Mouse (Mus musculus): Measurements from ENCODE around the gene Tmem59l. TPM values are rescaled to one million over a fixed set of nuclear protein-coding genes. Genes with fewer than 3 reads are reported as not detected.

Tmem59l gene
- polyA plus RNA-seq, 1 experiment from 2014 or later, result not detected

DNA sequence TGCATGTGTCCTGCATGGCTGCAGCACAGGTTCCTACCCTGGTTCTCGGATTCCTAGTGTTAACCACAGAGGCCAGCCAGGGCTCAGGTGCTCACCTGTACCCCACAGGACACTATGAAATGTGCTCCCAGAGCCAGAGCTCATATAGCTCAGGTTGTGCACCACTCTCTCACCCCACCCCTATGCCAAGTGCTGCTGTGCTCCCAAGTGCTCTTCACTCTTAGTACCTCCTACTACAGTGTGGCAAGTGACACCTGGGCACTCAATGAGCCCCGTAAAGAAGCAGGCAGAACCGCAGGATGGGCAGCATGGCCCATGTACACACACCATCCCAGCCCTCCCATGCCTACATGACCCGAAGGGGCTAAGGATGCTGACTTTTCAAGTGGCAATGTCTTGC is 18.4 kb downstream of the Tmem59l start:
- no peaks in the 10 kb centered on the region for H3K27me3 ChIP-seq (ENCODE audit: control insufficient read depth, insufficient read depth, low read depth, low read length)
- 81% methylated on average over 4 of the region's 4 CpGs for WGBS (ENCODE audit: insufficient replicate concordance)
- H3K9me3 ChIP-seq (replicated peaks; ENCODE audit: control insufficient read depth, low read length), result no peaks in the 10 kb centered on the region
- no peak overlapping the region for H3K4me3 ChIP-seq (ENCODE audit: low read depth, low read length)
- no peak overlapping the region for H3K27ac ChIP-seq (ENCODE audit: low read length)
- peaks cover 31% of the 10 kb centered on the region for H3K4me1 ChIP-seq (ENCODE audit: control insufficient read depth, low read depth, low read length)
- H3K4me2 ChIP-seq (ENCODE audit: low read depth, low read length), result no peak overlapping the region
- H3K36me3 ChIP-seq (ENCODE audit: control insufficient read depth, insufficient read depth), result no peaks in the 10 kb centered on the region
- no peak overlapping the region for H3K9ac ChIP-seq (ENCODE audit: low read depth, low read length)
- ATAC-seq (ENCODE audit: low read depth), result no peak

DNA sequence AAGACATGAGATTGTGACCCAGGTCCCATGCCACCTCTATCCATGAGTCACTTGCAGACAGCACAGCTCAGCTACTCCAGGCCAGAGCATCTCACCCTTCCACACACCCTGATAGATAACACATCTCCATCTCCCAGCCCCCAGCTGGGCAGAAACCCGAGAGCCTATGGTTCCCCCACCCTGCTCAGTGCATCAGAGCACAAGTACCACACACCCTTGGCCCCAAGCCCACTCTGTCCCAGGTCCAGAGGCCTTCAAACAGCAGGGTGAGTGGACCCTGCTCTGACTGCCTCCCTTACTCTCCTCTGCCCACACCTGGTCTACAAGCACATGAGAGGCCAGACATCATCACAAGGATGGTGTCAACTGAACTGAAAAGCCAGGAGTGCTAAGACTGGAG is 19.3 kb downstream of the Tmem59l start:
- Histone ChIP-seq H3K4me1 (ENCODE audit: control insufficient read depth, low read depth, low read length) (peaks cover 31% of the 10 kb centered on the region), H3K36me3 (ENCODE audit: control insufficient read depth, insufficient read depth) (no peaks in the 10 kb centered on the region), H3K4me3 (ENCODE audit: low read depth, low read length) (no peak overlapping the region), H3K27me3 (ENCODE audit: control insufficient read depth, insufficient read depth, low read depth, low read length) (no peaks in the 10 kb centered on the region), H3K4me2 (ENCODE audit: low read depth, low read length) (no peak overlapping the region), H3K9ac (ENCODE audit: low read depth, low read length) (no peak overlapping the region), H3K9me3 (replicated peaks; ENCODE audit: control insufficient read depth, low read length) (no peaks in the 10 kb centered on the region), H3K27ac (ENCODE audit: low read length) (no peak overlapping the region)
- no peak for ATAC-seq (ENCODE audit: low read depth)
- 27% methylated on average over 1 of the region's 1 CpGs for WGBS (ENCODE audit: insufficient replicate concordance)

DNA sequence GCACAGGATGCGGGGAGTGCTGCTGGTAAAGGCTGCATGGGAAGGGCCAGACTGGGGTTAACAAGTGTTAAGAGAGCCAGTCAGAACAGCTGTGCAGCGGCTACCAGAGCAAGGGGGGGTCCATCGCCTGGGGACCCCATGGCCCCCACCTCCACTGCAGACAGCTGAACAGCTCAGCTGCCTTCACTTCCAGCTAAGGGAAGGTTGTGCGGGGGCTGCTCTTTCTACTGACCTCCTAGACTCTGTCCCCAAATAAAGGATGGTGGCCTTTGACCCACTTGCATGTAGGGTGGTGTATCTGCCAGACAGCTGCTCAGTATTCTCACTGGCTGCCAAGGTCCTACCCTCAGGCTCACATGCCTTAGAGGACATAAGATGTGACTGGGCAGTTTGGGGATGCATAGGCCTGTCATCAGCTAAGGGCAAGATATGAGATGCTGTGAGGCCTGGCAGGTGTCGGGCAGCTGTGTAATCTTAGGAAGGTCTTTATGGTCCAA is 19.9 kb downstream of the Tmem59l start:
- H3K4me2 ChIP-seq (ENCODE audit: low read depth, low read length), result no peak overlapping the region
- H3K4me3 ChIP-seq (ENCODE audit: low read depth, low read length), result no peak overlapping the region
- no peaks in the 10 kb centered on the region for H3K27me3 ChIP-seq (ENCODE audit: control insufficient read depth, insufficient read depth, low read depth, low read length)
- ATAC-seq (ENCODE audit: low read depth), result peak; percentile 47
- peaks cover 31% of the 10 kb centered on the region for H3K4me1 ChIP-seq (ENCODE audit: control insufficient read depth, low read depth, low read length)
- H3K9me3 ChIP-seq (replicated peaks; ENCODE audit: control insufficient read depth, low read length), result no peaks in the 10 kb centered on the region
- no peak overlapping the region for H3K9ac ChIP-seq (ENCODE audit: low read depth, low read length)
- H3K36me3 ChIP-seq (ENCODE audit: control insufficient read depth, insufficient read depth), result no peaks in the 10 kb centered on the region
- no peak overlapping the region for H3K27ac ChIP-seq (ENCODE audit: low read length)
- WGBS (ENCODE audit: insufficient replicate concordance), result 71% methylated on average over 5 of the region's 5 CpGs

- no peaks in the 10 kb centered on the region for H3K9me3 ChIP-seq (replicated peaks; ENCODE audit: control insufficient read depth, low read length)
- no peak overlapping the region for H3K27ac ChIP-seq (ENCODE audit: low read length)
- peaks cover 31% of the 10 kb centered on the region for H3K4me1 ChIP-seq (ENCODE audit: control insufficient read depth, low read depth, low read length)
- no peak overlapping the region for H3K4me2 ChIP-seq (ENCODE audit: low read depth, low read length)
- H3K36me3 ChIP-seq (ENCODE audit: control insufficient read depth, insufficient read depth), result no peaks in the 10 kb centered on the region
- no peak for ATAC-seq (ENCODE audit: low read depth)
- 80% methylated on average over 11 of the region's 11 CpGs for WGBS (ENCODE audit: insufficient replicate concordance)
- no peak overlapping the region for H3K4me3 ChIP-seq (ENCODE audit: low read depth, low read length)
- no peaks in the 10 kb centered on the region for H3K27me3 ChIP-seq (ENCODE audit: control insufficient read depth, insufficient read depth, low read depth, low read length)
- no peak overlapping the region for H3K9ac ChIP-seq (ENCODE audit: low read depth, low read length)
These were observed 20.4 kb downstream of the Tmem59l start for GRCm38 (mm10) chr8:70466771-70467170.

DNA sequence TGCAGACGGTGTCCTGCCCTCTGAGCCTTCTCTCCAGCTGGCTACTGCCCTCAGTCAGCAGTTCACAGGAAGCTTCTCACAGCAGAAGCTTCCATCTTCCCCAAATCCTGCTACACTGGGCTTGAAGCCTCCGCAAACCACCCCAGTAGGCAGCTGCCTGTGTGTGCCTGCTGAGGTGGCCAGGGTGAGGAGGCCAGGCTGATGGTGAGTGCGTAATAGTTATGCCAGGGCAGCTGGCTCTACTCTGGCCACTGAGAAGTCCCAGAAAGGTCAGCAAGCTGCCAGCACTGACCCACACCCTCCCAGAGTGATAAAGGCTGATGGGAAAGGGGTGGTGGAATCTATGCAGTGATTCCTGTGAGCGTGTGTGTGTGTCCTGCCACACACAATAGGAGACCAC is 20.9 kb downstream of the Tmem59l start:
- ATAC-seq (ENCODE audit: low read depth), result no peak
- peaks cover 31% of the 10 kb centered on the region for H3K4me1 ChIP-seq (ENCODE audit: control insufficient read depth, low read depth, low read length)
- no peak overlapping the region for H3K4me3 ChIP-seq (ENCODE audit: low read depth, low read length)
- H3K36me3 ChIP-seq (ENCODE audit: control insufficient read depth, insufficient read depth), result no peaks in the 10 kb centered on the region
- H3K4me2 ChIP-seq (ENCODE audit: low read depth, low read length), result no peak overlapping the region
- no peaks in the 10 kb centered on the region for H3K27me3 ChIP-seq (ENCODE audit: control insufficient read depth, insufficient read depth, low read depth, low read length)
- 75% methylated on average over 4 of the region's 4 CpGs for WGBS (ENCODE audit: insufficient replicate concordance)
- H3K9ac ChIP-seq (ENCODE audit: low read depth, low read length), result no peak overlapping the region
- no peaks in the 10 kb centered on the region for H3K9me3 ChIP-seq (replicated peaks; ENCODE audit: control insufficient read depth, low read length)
- H3K27ac ChIP-seq (ENCODE audit: low read length), result no peak overlapping the region

DNA sequence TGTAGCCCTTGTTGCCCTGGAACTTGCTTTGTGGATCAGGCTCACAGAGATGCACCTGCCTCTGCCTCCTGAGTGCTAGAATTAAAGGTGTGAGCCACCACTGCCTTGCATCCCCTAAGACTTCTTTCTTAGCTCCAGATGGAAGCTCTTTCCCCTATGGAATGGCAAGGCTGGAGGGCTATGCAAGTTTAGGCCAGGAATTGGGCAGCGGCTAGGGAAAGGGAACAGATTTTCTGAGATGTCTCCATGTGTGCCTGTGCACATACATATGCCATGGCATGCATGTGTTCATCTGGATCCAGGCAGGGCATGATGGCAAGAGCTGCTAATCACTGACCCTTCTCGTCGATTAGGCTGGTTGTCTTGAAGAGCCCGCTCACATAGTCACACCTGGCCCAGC is 21.5 kb downstream of the Tmem59l start:
- Histone ChIP-seq H3K9me3 (replicated peaks; ENCODE audit: control insufficient read depth, low read length) (no peaks in the 10 kb centered on the region), H3K27me3 (ENCODE audit: control insufficient read depth, insufficient read depth, low read depth, low read length) (no peaks in the 10 kb centered on the region), H3K4me3 (ENCODE audit: low read depth, low read length) (no peak overlapping the region), H3K4me2 (ENCODE audit: low read depth, low read length) (no peak overlapping the region), H3K27ac (ENCODE audit: low read length) (no peak overlapping the region), H3K4me1 (ENCODE audit: control insufficient read depth, low read depth, low read length) (peaks cover 31% of the 10 kb centered on the region), H3K9ac (ENCODE audit: low read depth, low read length) (no peak overlapping the region), H3K36me3 (ENCODE audit: control insufficient read depth, insufficient read depth) (no peaks in the 10 kb centered on the region)
- ATAC-seq (ENCODE audit: low read depth), result no peak
- WGBS (ENCODE audit: insufficient replicate concordance), result 87% methylated on average over 4 of the region's 4 CpGs

GRCm38 (mm10) chr8:70464162-70464561 is 23.0 kb downstream of the Tmem59l start:
- H3K4me1 ChIP-seq (ENCODE audit: control insufficient read depth, low read depth, low read length), result peaks cover 22% of the 10 kb centered on the region
- H3K9me3 ChIP-seq (replicated peaks; ENCODE audit: control insufficient read depth, low read length), result 0 out of 2 replicates have a peak, but pooled peaks cover 2% of the 10 kb centered on the region
- H3K9ac ChIP-seq (ENCODE audit: low read depth, low read length), result no peak overlapping the region
- no peak for ATAC-seq (ENCODE audit: low read depth)
- no peak overlapping the region for H3K27ac ChIP-seq (ENCODE audit: low read length)
- no peaks in the 10 kb centered on the region for H3K36me3 ChIP-seq (ENCODE audit: control insufficient read depth, insufficient read depth)
- H3K27me3 ChIP-seq (ENCODE audit: control insufficient read depth, insufficient read depth, low read depth, low read length), result no peaks in the 10 kb centered on the region
- WGBS (ENCODE audit: insufficient replicate concordance), result 85% methylated on average over 6 of the region's 6 CpGs
- no peak overlapping the region for H3K4me3 ChIP-seq (ENCODE audit: low read depth, low read length)
- no peak overlapping the region for H3K4me2 ChIP-seq (ENCODE audit: low read depth, low read length)

- H3K27me3 ChIP-seq (ENCODE audit: control insufficient read depth, insufficient read depth, low read depth, low read length), result no peaks in the 10 kb centered on the region
- ATAC-seq (ENCODE audit: low read depth), result no peak
- WGBS (ENCODE audit: insufficient replicate concordance), result 78% methylated on average over 4 of the region's 4 CpGs
These were observed 23.9 kb downstream of the Tmem59l start for GRCm38 (mm10) chr8:70463306-70463705.

GRCm38 (mm10) chr8:70462516-70462813 is 24.7 kb downstream of the Tmem59l start:
- Histone ChIP-seq H3K27me3 (ENCODE audit: control insufficient read depth, insufficient read depth, low read depth, low read length) (no peaks in the 10 kb centered on the region), H3K4me1 (ENCODE audit: control insufficient read depth, low read depth, low read length) (peaks cover 11% of the 10 kb centered on the region), H3K36me3 (ENCODE audit: control insufficient read depth, insufficient read depth) (no peaks in the 10 kb centered on the region), H3K9ac (ENCODE audit: low read depth, low read length) (no peak overlapping the region), H3K27ac (ENCODE audit: low read length) (no peak overlapping the region), H3K9me3 (replicated peaks; ENCODE audit: control insufficient read depth, low read length) (0 out of 2 replicates have a peak, but pooled peaks cover 2% of the 10 kb centered on the region), H3K4me3 (ENCODE audit: low read depth, low read length) (no peak overlapping the region), H3K4me2 (ENCODE audit: low read depth, low read length) (no peak overlapping the region)
- 87% methylated on average over 8 of the region's 8 CpGs for WGBS (ENCODE audit: insufficient replicate concordance)
- ATAC-seq (ENCODE audit: low read depth), result no peak

More at GRCm38 (mm10) chr8:70463306-70463705, 23.9 kb downstream of the Tmem59l start:
- peaks cover 16% of the 10 kb centered on the region for H3K4me1 ChIP-seq (ENCODE audit: control insufficient read depth, low read depth, low read length)
- 0 out of 2 replicates have a peak, but pooled peaks cover 2% of the 10 kb centered on the region for H3K9me3 ChIP-seq (replicated peaks; ENCODE audit: control insufficient read depth, low read length)
- no peak overlapping the region for H3K4me3 ChIP-seq (ENCODE audit: low read depth, low read length)
- no peaks in the 10 kb centered on the region for H3K36me3 ChIP-seq (ENCODE audit: control insufficient read depth, insufficient read depth)
- no peak overlapping the region for H3K4me2 ChIP-seq (ENCODE audit: low read depth, low read length)
- H3K27ac ChIP-seq (ENCODE audit: low read length), result no peak overlapping the region
- H3K9ac ChIP-seq (ENCODE audit: low read depth, low read length), result no peak overlapping the region

Measured in liver, embryonic 16.5 days (tissue).